Comparison of ENCODE assay signal across 10 mouse cellular contexts in genomic region chr7:16853302-16853831, GRCm38 (mm10). TPM values are rescaled to one million over a fixed set of nuclear protein-coding genes. Genes with fewer than 3 reads are reported as not detected.
A peak's percentile ranks its signal among the peaks of the same experiment; 100 is the strongest.
DNase-seq lines count a peak whose midpoint lies in the region; ATAC-seq lines count a peak whose summit lies in the region.
"Had no signal": no experiment of that assay in that cellular context is flagged by ENCODE, and none has a peak within 500 bp of the region (broad histone marks: within the 10 kb centered on the region; RNA-seq: fewer than 3 reads in every experiment).

No protein-coding gene starts in this region.

- 89% methylated on average over 14 of the region's 14 CpGs for WGBS in limb, embryonic 12.5 days
- 90% methylated on average over 14 of the region's 14 CpGs for WGBS in limb, embryonic 10.5 days
- 83% methylated on average over 14 of the region's 14 CpGs for WGBS in heart, embryonic 12.5 days

- no peak overlapping the region for H3K4me3 ChIP-seq in limb, embryonic 12.5 days (replicated peaks)
- no peak overlapping the region for H3K4me3 ChIP-seq in limb, embryonic 10.5 days
- H3K4me3 ChIP-seq in heart, embryonic 12.5 days: no peak overlapping the region
- H3K4me3 ChIP-seq: erythroblast, embryonic 14.5 days had no signal

- H3K4me1 ChIP-seq in limb, embryonic 12.5 days (replicated peaks): no peaks in the 10 kb centered on the region
- H3K4me1 ChIP-seq in limb, embryonic 10.5 days: no peaks in the 10 kb centered on the region
- H3K4me1 ChIP-seq in heart, embryonic 12.5 days (replicated peaks): no peaks in the 10 kb centered on the region

- no peaks in the 10 kb centered on the region for H3K27me3 ChIP-seq in limb, embryonic 12.5 days
- H3K27me3 ChIP-seq in limb, embryonic 10.5 days (ENCODE audit: low read depth, poor library complexity, severe bottlenecking): no peaks in the 10 kb centered on the region
- H3K27me3 ChIP-seq in heart, embryonic 12.5 days (replicated peaks): no peaks in the 10 kb centered on the region

- no peak overlapping the region for H3K4me2 ChIP-seq in limb, embryonic 12.5 days
- H3K4me2 ChIP-seq in heart, embryonic 12.5 days: no peak overlapping the region

- peaks cover 96% of the 10 kb centered on the region for H3K36me3 ChIP-seq in limb, embryonic 12.5 days
- peaks cover 94% of the 10 kb centered on the region for H3K36me3 ChIP-seq in limb, embryonic 10.5 days
- H3K36me3 ChIP-seq in heart, embryonic 12.5 days: peaks cover 92% of the 10 kb centered on the region

- peaks cover 4% of the 10 kb centered on the region; the same call in 1 of the 2 replicates for H3K9me3 ChIP-seq in limb, embryonic 12.5 days
- no peaks in the 10 kb centered on the region for H3K9me3 ChIP-seq in limb, embryonic 10.5 days (replicated peaks)
- no peaks in the 10 kb centered on the region for H3K9me3 ChIP-seq in heart, embryonic 12.5 days (replicated peaks)

- no peak overlapping the region for H3K27ac ChIP-seq in limb, embryonic 12.5 days
- H3K27ac ChIP-seq in limb, embryonic 10.5 days: no peak overlapping the region
- H3K27ac ChIP-seq in heart, embryonic 12.5 days (ENCODE audit: poor library complexity, severe bottlenecking): no peak overlapping the region

- H3K9ac ChIP-seq in limb, embryonic 12.5 days (replicated peaks): no peak overlapping the region
- H3K9ac ChIP-seq in heart, embryonic 12.5 days: no peak overlapping the region

- peak; percentile 13; the same call in 1 of the 2 replicates for ATAC-seq in limb, embryonic 12.5 days (ENCODE audit: insufficient number of reproducible peaks, insufficient read depth, low FRiP score, low TSS enrichment, low read depth)
- ATAC-seq in heart, embryonic 12.5 days (ENCODE audit: insufficient number of reproducible peaks, low FRiP score): peak; percentile 43

- no peak for DNase-seq in limb, embryonic 10.5 days (ENCODE audit: low spot score)
- peak; percentile 29 for DNase-seq in kidney, postnatal 14 days
- peak; percentile 62 to 74 for DNase-seq in lung, postnatal 4 days
- DNase-seq in B cell, adult 2 months: no peak
- DNase-seq in spleen, adult 12 weeks (ENCODE audit: low spot score): no peak
- DNase-seq: cerebellum, postnatal 36 days; gastrocnemius, postnatal 10 days had no signal

RNA-seq across cellular contexts. Expression of gene Prkd2, which starts 10.7 kb away (rescaled TPM):
- 16.0 and 16.2 TPM in 2 replicates for polyA plus RNA-seq in limb, embryonic 12.5 days (2016; fragmentation: Nextera tagmentation; extraction: Ambion mirVana)
- 15.0 and 15.6 TPM in 2 replicates for polyA plus RNA-seq in limb, embryonic 10.5 days (2016; fragmentation: Nextera tagmentation; extraction: Ambion mirVana)
- polyA plus RNA-seq in heart, embryonic 12.5 days (2016; fragmentation: Nextera tagmentation; extraction: Ambion mirVana): 10.8 and 11.8 TPM in 2 replicates

RNA-seq across cellular contexts. Expression of gene Dact3, which starts 21.8 kb away (rescaled TPM):
- 9.8 and 12.5 TPM in 2 replicates for polyA plus RNA-seq in limb, embryonic 12.5 days (2016; fragmentation: Nextera tagmentation; extraction: Ambion mirVana)
- 7.0 and 8.2 TPM in 2 replicates for polyA plus RNA-seq in limb, embryonic 10.5 days (2016; fragmentation: Nextera tagmentation; extraction: Ambion mirVana)
- 14.3 and 15.2 TPM in 2 replicates for polyA plus RNA-seq in heart, embryonic 12.5 days (2016; fragmentation: Nextera tagmentation; extraction: Ambion mirVana)

RNA-seq across cellular contexts. Expression of gene Fkrp, which starts 36.8 kb away (rescaled TPM):
- 33.1 and 34.8 TPM in 2 replicates for polyA plus RNA-seq in limb, embryonic 12.5 days (2016; fragmentation: Nextera tagmentation; extraction: Ambion mirVana)
- 27.2 and 33.1 TPM in 2 replicates for polyA plus RNA-seq in limb, embryonic 10.5 days (2016; fragmentation: Nextera tagmentation; extraction: Ambion mirVana)
- 37.6 and 37.8 TPM in 2 replicates for polyA plus RNA-seq in heart, embryonic 12.5 days (2016; fragmentation: Nextera tagmentation; extraction: Ambion mirVana)

RNA-seq across cellular contexts. Expression of gene Strn4, which starts 37.7 kb away (rescaled TPM):
- 148 and 155 TPM in 2 replicates for polyA plus RNA-seq in limb, embryonic 12.5 days (2016; fragmentation: Nextera tagmentation; extraction: Ambion mirVana)
- 130 and 145 TPM in 2 replicates for polyA plus RNA-seq in limb, embryonic 10.5 days (2016; fragmentation: Nextera tagmentation; extraction: Ambion mirVana)
- 97.4 and 103 TPM in 2 replicates for polyA plus RNA-seq in heart, embryonic 12.5 days (2016; fragmentation: Nextera tagmentation; extraction: Ambion mirVana)

RNA-seq across cellular contexts. Expression of gene Gng8, which starts 38.2 kb away (rescaled TPM):
- 13.2 and 16.2 TPM in 2 replicates for polyA plus RNA-seq in limb, embryonic 12.5 days (2016; fragmentation: Nextera tagmentation; extraction: Ambion mirVana)
- polyA plus RNA-seq in limb, embryonic 10.5 days (2016; fragmentation: Nextera tagmentation; extraction: Ambion mirVana): 15.4 and 18.5 TPM in 2 replicates
- 2.3 and 4.3 TPM in 2 replicates for polyA plus RNA-seq in heart, embryonic 12.5 days (2016; fragmentation: Nextera tagmentation; extraction: Ambion mirVana)
- polyA plus RNA-seq: erythroblast, embryonic 14.5 days had no signal

Comparison
In these comparisons a context has a peak if more than half of its experiments do, and no peak if none do; other contexts are left out.
1. DNase-seq: peak in kidney, postnatal 14 days (single experiment) and lung, postnatal 4 days (2 of 2); none in limb, embryonic 10.5 days (single experiment), B cell, adult 2 months (0 of 2) and spleen, adult 12 weeks (single experiment).